Mouse (Mus musculus) embryonic fibroblast, embryonic 13.5 days (primary cell): ENCODE measurements around the gene Chrne.

Experiments
- CTCF ChIP-seq: IDR thresholded peaks from 2 replicates; pipeline ENCODE4 v1.5.1; 2011; ENCODE audit warnings: mild to moderate bottlenecking, control low read depth, low read length, moderate library complexity, borderline replicate concordance; ENCODE audit not compliant: insufficient read depth
- POLR2A ChIP-seq: IDR thresholded peaks from 2 replicates; pipeline ENCODE4 v1.6.1; 2011; ENCODE audit warnings: low read depth, mild to moderate bottlenecking, control low read depth, low read length, moderate library complexity

- no peak for TF ChIP-seq CTCF
- 0 out of 2 replicates have a peak, but pooled peaks have one; percentile 15 for TF ChIP-seq POLR2A
These were observed 29.5 kb upstream of the Chrne start for GRCm38 (mm10) chr11:70648512-70648911.
